29 mouse cellular contexts compared by ENCODE assay signal in genomic region chr11:70389421-70389820, GRCm38 (mm10). TPM values are rescaled to one million over a fixed set of nuclear protein-coding genes. Genes with fewer than 3 reads are reported as not detected.
DNase-seq lines count a peak whose midpoint lies in the region; ATAC-seq and TF ChIP-seq lines count a peak whose summit lies in the region.
"Had no signal": no experiment of that assay in that cellular context is flagged by ENCODE, and none has a peak within 500 bp of the region (broad histone marks: within the 10 kb centered on the region; RNA-seq: fewer than 3 reads in every experiment).

No protein-coding gene starts in this region.

- 73% methylated on average over 5 of the region's 5 CpGs for WGBS in hindbrain, postnatal 0 days
- WGBS in hindbrain, embryonic 12.5 days = 91% methylated on average over 5 of the region's 5 CpGs
- 85% methylated on average over 5 of the region's 5 CpGs for WGBS in lung, embryonic 14.5 days
- WGBS in forebrain, embryonic 14.5 days = 86% methylated on average over 5 of the region's 5 CpGs

- H3K27me3 ChIP-seq in hindbrain, postnatal 0 days (ENCODE audit: insufficient read depth, low read length) = no peaks in the 10 kb centered on the region
- no peaks in the 10 kb centered on the region for H3K27me3 ChIP-seq in hindbrain, embryonic 12.5 days
- no peaks in the 10 kb centered on the region for H3K27me3 ChIP-seq in lung, embryonic 14.5 days (ENCODE audit: insufficient read depth, low read length)
- H3K27me3 ChIP-seq in forebrain, embryonic 14.5 days (replicated peaks; ENCODE audit: control insufficient read depth, insufficient read depth, low read length) = no peaks in the 10 kb centered on the region
- H3K27me3 ChIP-seq: embryonic facial prominence, embryonic 13.5 days; forebrain, embryonic 15.5 days; heart, embryonic 13.5 days; hindbrain, embryonic 13.5 days; limb, embryonic 12.5 days; neural tube, embryonic 13.5 days; stomach, embryonic 15.5 days had no signal

- no peak overlapping the region for H3K9ac ChIP-seq in hindbrain, postnatal 0 days (replicated peaks; ENCODE audit: low read length)
- no peak overlapping the region for H3K9ac ChIP-seq in hindbrain, embryonic 12.5 days
- H3K9ac ChIP-seq in lung, embryonic 14.5 days = no peak overlapping the region
- H3K9ac ChIP-seq in forebrain, embryonic 14.5 days (ENCODE audit: low read length) = no peak overlapping the region
- H3K9ac ChIP-seq: embryonic facial prominence, embryonic 13.5 days; forebrain, embryonic 15.5 days; heart, embryonic 13.5 days; hindbrain, embryonic 13.5 days; limb, embryonic 12.5 days; liver, embryonic 14.5 days; neural tube, embryonic 13.5 days; stomach, embryonic 15.5 days had no signal

- no peak overlapping the region for H3K4me3 ChIP-seq in hindbrain, postnatal 0 days (ENCODE audit: low read length)
- H3K4me3 ChIP-seq in hindbrain, embryonic 12.5 days = no peak overlapping the region
- H3K4me3 ChIP-seq in lung, embryonic 14.5 days (ENCODE audit: low read depth, low read length) = no peak overlapping the region
- H3K4me3 ChIP-seq in forebrain, embryonic 14.5 days (ENCODE audit: low read depth, low read length) = no peak overlapping the region
- H3K4me3 ChIP-seq: embryonic facial prominence, embryonic 13.5 days; forebrain, embryonic 15.5 days; heart, embryonic 13.5 days; hindbrain, embryonic 13.5 days; limb, embryonic 12.5 days; midbrain, embryonic 10.5 days; myocyte; neural tube, embryonic 13.5 days; stomach, embryonic 15.5 days had no signal

- H3K4me2 ChIP-seq in hindbrain, postnatal 0 days (ENCODE audit: low read depth, low read length) = no peak overlapping the region
- no peak overlapping the region for H3K4me2 ChIP-seq in hindbrain, embryonic 12.5 days (replicated peaks)
- no peak overlapping the region for H3K4me2 ChIP-seq in lung, embryonic 14.5 days
- no peak overlapping the region for H3K4me2 ChIP-seq in forebrain, embryonic 14.5 days (ENCODE audit: low read length)
- H3K4me2 ChIP-seq: embryonic facial prominence, embryonic 13.5 days; forebrain, embryonic 15.5 days; heart, embryonic 13.5 days; hindbrain, embryonic 13.5 days; limb, embryonic 12.5 days; neural tube, embryonic 13.5 days; stomach, embryonic 15.5 days had no signal

- peak; percentile 8 for DNase-seq in hindbrain, postnatal 0 days (ENCODE audit: low spot score)
- peak; percentile 30 for DNase-seq in lung, embryonic 14.5 days
- no peak for DNase-seq in lung, adult 18-20 months
- DNase-seq in layer of hippocampus, adult 9-11 months = peak; percentile 66
- DNase-seq in forebrain, embryonic 14.5 days (ENCODE audit: low spot score) = no peak
- DNase-seq in kidney, adult 8-10 months = no peak
- DNase-seq: adrenal gland, postnatal 10 days; cerebellum, adult 18-20 months; embryo, embryonic 11 days; gastrocnemius, postnatal 10 days; thymus, postnatal 25 days had no signal

- ATAC-seq in hindbrain, postnatal 0 days = no peak
- no peak for ATAC-seq in hindbrain, embryonic 12.5 days (ENCODE audit: low FRiP score)
- no peak for ATAC-seq in lung, embryonic 14.5 days (ENCODE audit: insufficient read depth)
- ATAC-seq in forebrain, embryonic 14.5 days = no peak
- ATAC-seq: forebrain, embryonic 15.5 days; inflammation-experienced regulatory T-cells, adult 6 months; lung, postnatal 0 days; midbrain, embryonic 16.5 days had no signal

- H3K4me1 ChIP-seq in hindbrain, postnatal 0 days (ENCODE audit: insufficient read depth, low read length) = no peaks in the 10 kb centered on the region
- H3K4me1 ChIP-seq in hindbrain, embryonic 12.5 days = no peaks in the 10 kb centered on the region
- no peaks in the 10 kb centered on the region for H3K4me1 ChIP-seq in lung, embryonic 14.5 days (ENCODE audit: insufficient read depth)
- no peaks in the 10 kb centered on the region for H3K4me1 ChIP-seq in forebrain, embryonic 14.5 days (ENCODE audit: control insufficient read depth, insufficient read depth, low read length)
- H3K4me1 ChIP-seq: embryonic facial prominence, embryonic 13.5 days; forebrain, embryonic 15.5 days; heart, embryonic 13.5 days; hindbrain, embryonic 13.5 days; limb, embryonic 12.5 days; midbrain, embryonic 10.5 days; neural tube, embryonic 13.5 days; stomach, embryonic 15.5 days had no signal

- no peaks in the 10 kb centered on the region for H3K9me3 ChIP-seq in hindbrain, postnatal 0 days (ENCODE audit: low read length)
- no peaks in the 10 kb centered on the region for H3K9me3 ChIP-seq in hindbrain, embryonic 12.5 days (replicated peaks)
- no peaks in the 10 kb centered on the region for H3K9me3 ChIP-seq in lung, embryonic 14.5 days (ENCODE audit: low read depth, low read length)
- H3K9me3 ChIP-seq in forebrain, embryonic 14.5 days (replicated peaks; ENCODE audit: control insufficient read depth, low read length) = no peaks in the 10 kb centered on the region
- H3K9me3 ChIP-seq: embryonic facial prominence, embryonic 13.5 days; forebrain, embryonic 15.5 days; heart, embryonic 13.5 days; hindbrain, embryonic 13.5 days; limb, embryonic 12.5 days; midbrain, embryonic 10.5 days; neural tube, embryonic 13.5 days; stomach, embryonic 15.5 days had no signal

- H3K36me3 ChIP-seq in hindbrain, postnatal 0 days (ENCODE audit: insufficient read depth, low read length) = peaks cover 21% of the 10 kb centered on the region
- H3K36me3 ChIP-seq in hindbrain, embryonic 12.5 days = peaks cover 40% of the 10 kb centered on the region
- H3K36me3 ChIP-seq in lung, embryonic 14.5 days (ENCODE audit: insufficient read depth) = peaks cover 38% of the 10 kb centered on the region
- peaks cover 31% of the 10 kb centered on the region for H3K36me3 ChIP-seq in forebrain, embryonic 14.5 days (ENCODE audit: control insufficient read depth, insufficient read depth, low read length)

- no peak overlapping the region for H3K27ac ChIP-seq in hindbrain, postnatal 0 days
- H3K27ac ChIP-seq in hindbrain, embryonic 12.5 days = no peak overlapping the region
- H3K27ac ChIP-seq in lung, embryonic 14.5 days (ENCODE audit: low read depth) = no peak overlapping the region
- H3K27ac ChIP-seq in forebrain, embryonic 14.5 days (ENCODE audit: low read depth, low read length) = no peak overlapping the region
- H3K27ac ChIP-seq: embryonic facial prominence, embryonic 13.5 days; forebrain, embryonic 15.5 days; heart, embryonic 13.5 days; hindbrain, embryonic 13.5 days; limb, embryonic 12.5 days; liver, embryonic 14.5 days; macrophage; midbrain, embryonic 10.5 days; neural tube, embryonic 13.5 days; stomach, embryonic 15.5 days had no signal

- TF ChIP-seq CTCF in hindbrain, postnatal 0 days (IDR thresholded peaks at IDR 0.05; ENCODE audit: low read depth) = no peak
- no peak for TF ChIP-seq CTCF in lung, embryonic 14.5 days (IDR thresholded peaks at IDR 0.05; ENCODE audit: low read depth)

RNA-seq across cellular contexts. Expression of gene Pelp1, which starts 20.4 kb away (rescaled TPM):
- total RNA-seq in hindbrain, postnatal 0 days (2014; rRNA removed) = 33.7 and 57.5 TPM in 2 replicates
- 23.6 and 25.5 TPM in 2 replicates for polyA plus RNA-seq in hindbrain, postnatal 0 days (2015; fragmentation: Nextera tagmentation; extraction: Ambion mirVana)
- polyA plus RNA-seq in hindbrain, embryonic 12.5 days (2016; fragmentation: Nextera tagmentation; extraction: Ambion mirVana) = 40.2 and 40.4 TPM in 2 replicates
- 44.4 and 46.5 TPM in 2 replicates for polyA plus RNA-seq in lung, embryonic 14.5 days (2014; fragmentation: Nextera tagmentation; extraction: Ambion mirVana)
- 21.4 and 32.5 TPM in 2 replicates for polyA plus RNA-seq in forebrain, embryonic 14.5 days (2014; fragmentation: Nextera tagmentation; extraction: Ambion mirVana)

RNA-seq across cellular contexts. Expression of gene Alox15, which starts 37.6 kb away (rescaled TPM):
- total RNA-seq in hindbrain, postnatal 0 days (2014; rRNA removed) = not detected in 2 replicates
- polyA plus RNA-seq in hindbrain, postnatal 0 days (2015; fragmentation: Nextera tagmentation; extraction: Ambion mirVana) = 0.09 TPM in 1 of 2 replicates, not detected in the other
- polyA plus RNA-seq in hindbrain, embryonic 12.5 days (2016; fragmentation: Nextera tagmentation; extraction: Ambion mirVana) = 0.09 TPM in 1 of 2 replicates, not detected in the other
- 0.18 and 0.50 TPM in 2 replicates for polyA plus RNA-seq in lung, embryonic 14.5 days (2014; fragmentation: Nextera tagmentation; extraction: Ambion mirVana)
- not detected in 2 replicates for polyA plus RNA-seq in forebrain, embryonic 14.5 days (2014; fragmentation: Nextera tagmentation; extraction: Ambion mirVana)
- total RNA-seq: layer of hippocampus, postnatal 25 days; left cerebral cortex, postnatal 10 days had no signal
- polyA plus RNA-seq: C2C12; forebrain, embryonic 15.5 days; macrophage; midbrain, embryonic 10.5 days; myocyte; neural tube, embryonic 13.5 days had no signal

RNA-seq across cellular contexts. Expression of gene Arrb2, which starts 43.0 kb away (rescaled TPM):
- total RNA-seq in hindbrain, postnatal 0 days (2014; rRNA removed) = 83.3 and 106 TPM in 2 replicates
- 51.9 and 56.3 TPM in 2 replicates for polyA plus RNA-seq in hindbrain, postnatal 0 days (2015; fragmentation: Nextera tagmentation; extraction: Ambion mirVana)
- polyA plus RNA-seq in hindbrain, embryonic 12.5 days (2016; fragmentation: Nextera tagmentation; extraction: Ambion mirVana) = 36.5 and 36.8 TPM in 2 replicates
- polyA plus RNA-seq in lung, embryonic 14.5 days (2014; fragmentation: Nextera tagmentation; extraction: Ambion mirVana) = 15.1 and 17.6 TPM in 2 replicates
- 47.4 and 49.2 TPM in 2 replicates for polyA plus RNA-seq in forebrain, embryonic 14.5 days (2014; fragmentation: Nextera tagmentation; extraction: Ambion mirVana)

Comparison
In these comparisons a context has a peak if more than half of its experiments do, and no peak if none do; other contexts are left out.
1. DNase-seq: peak in hindbrain, postnatal 0 days (single experiment), lung, embryonic 14.5 days (single experiment) and layer of hippocampus, adult 9-11 months (single experiment); none in lung, adult 18-20 months (0 of 2), forebrain, embryonic 14.5 days (single experiment) and kidney, adult 8-10 months (0 of 2).